In the genomic region with DNA sequence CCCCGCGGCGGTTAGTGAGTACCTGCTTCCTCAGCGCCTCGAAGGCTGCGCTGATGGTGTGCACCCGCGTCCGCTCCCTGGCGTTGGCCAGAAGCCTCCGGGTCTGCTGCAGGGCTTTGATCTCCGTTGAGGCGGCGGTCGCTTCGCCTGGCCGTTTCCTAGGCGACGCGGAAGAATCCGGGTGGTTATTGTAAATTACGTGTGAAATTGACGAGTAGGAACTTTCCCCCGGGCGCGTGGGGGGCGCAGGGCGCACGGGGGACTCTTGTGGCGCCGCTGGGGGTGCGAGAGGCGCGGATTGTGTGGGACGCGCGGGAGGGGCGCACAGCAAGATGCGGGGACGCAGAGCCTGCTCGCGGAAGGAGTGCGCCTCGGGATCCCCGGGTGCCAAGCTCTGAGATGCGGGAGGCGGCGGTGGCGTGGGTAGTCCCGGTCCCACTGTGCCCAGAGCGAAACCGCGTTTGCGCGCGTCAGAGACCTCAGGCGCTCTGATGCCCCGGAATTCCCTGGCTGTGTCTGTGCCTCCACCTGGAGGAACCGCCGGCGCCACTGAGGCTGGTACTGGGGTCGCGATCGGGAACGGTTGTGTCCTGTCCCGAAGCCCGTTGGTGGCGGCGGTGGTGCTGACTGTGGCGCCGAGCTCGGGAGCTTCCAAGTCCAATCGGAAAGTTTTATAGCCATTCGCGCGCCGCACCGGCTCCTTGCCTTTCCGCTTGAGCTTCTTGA, we compare ENCODE assay signal across 8 mouse cellular contexts. TPM values are rescaled to one million over a fixed set of nuclear protein-coding genes. Genes with fewer than 3 reads are reported as not detected.
DNase-seq lines count a peak whose midpoint lies in the region; ATAC-seq lines count a peak whose summit lies in the region.

No protein-coding gene starts in this region.

- H3K36me3 ChIP-seq in kidney, embryonic 14.5 days (ENCODE audit: control insufficient read depth, insufficient read depth, low read length), result no peaks in the 10 kb centered on the region
- H3K36me3 ChIP-seq in forebrain, embryonic 13.5 days (ENCODE audit: poor library complexity, severe bottlenecking), result no peaks in the 10 kb centered on the region
- H3K36me3 ChIP-seq in kidney, embryonic 15.5 days, result no peaks in the 10 kb centered on the region
- H3K36me3 ChIP-seq in stomach, embryonic 16.5 days (ENCODE audit: control insufficient read depth, insufficient read depth, low read length), result no peaks in the 10 kb centered on the region

- peak; percentile 51 for ATAC-seq in kidney, embryonic 14.5 days (ENCODE audit: low FRiP score, low TSS enrichment)
- peak; percentile 60 for ATAC-seq in forebrain, embryonic 13.5 days
- peak; percentile 38; the same call in 1 of the 2 replicates for ATAC-seq in kidney, embryonic 15.5 days (replicated peaks; ENCODE audit: low FRiP score)
- 0 out of 2 replicates have a peak, but pooled peaks have one; percentile 3 for ATAC-seq in stomach, embryonic 16.5 days (ENCODE audit: insufficient read depth, low FRiP score)

- H3K9ac ChIP-seq in kidney, embryonic 14.5 days (ENCODE audit: low read depth, low read length), result peak overlapping the region; percentile 66
- peak overlapping the region; percentile 66 for H3K9ac ChIP-seq in forebrain, embryonic 13.5 days
- peak overlapping the region; percentile 53 for H3K9ac ChIP-seq in kidney, embryonic 15.5 days
- H3K9ac ChIP-seq in stomach, embryonic 16.5 days (ENCODE audit: low read length), result peak overlapping the region; percentile 74

- peak overlapping the region; percentile 69 for H3K4me3 ChIP-seq in kidney, embryonic 14.5 days (ENCODE audit: low read length)
- H3K4me3 ChIP-seq in forebrain, embryonic 13.5 days, result peak overlapping the region; percentile 60
- H3K4me3 ChIP-seq in kidney, embryonic 15.5 days (replicated peaks), result peak overlapping the region; percentile 69
- H3K4me3 ChIP-seq in stomach, embryonic 16.5 days (replicated peaks; ENCODE audit: low read length), result peak overlapping the region; percentile 71

- peak overlapping the region; percentile 77; the same call in 1 of the 2 replicates for H3K27ac ChIP-seq in kidney, embryonic 14.5 days (ENCODE audit: low read depth, low read length)
- H3K27ac ChIP-seq in forebrain, embryonic 13.5 days, result peak overlapping the region; percentile 44
- H3K27ac ChIP-seq in kidney, embryonic 15.5 days, result peak overlapping the region; percentile 79
- no peak overlapping the region; the same call in 1 of the 2 replicates for H3K27ac ChIP-seq in stomach, embryonic 16.5 days (ENCODE audit: low read length)

- H3K27me3 ChIP-seq in kidney, embryonic 14.5 days (ENCODE audit: control insufficient read depth, insufficient read depth, low read length), result peaks cover 16% of the 10 kb centered on the region; the same call in 1 of the 2 replicates
- H3K27me3 ChIP-seq in forebrain, embryonic 13.5 days, result peaks cover 59% of the 10 kb centered on the region
- peaks cover 37% of the 10 kb centered on the region for H3K27me3 ChIP-seq in kidney, embryonic 15.5 days
- peaks cover 35% of the 10 kb centered on the region for H3K27me3 ChIP-seq in stomach, embryonic 16.5 days (ENCODE audit: control insufficient read depth, insufficient read depth, low read length)

- no peaks in the 10 kb centered on the region for H3K9me3 ChIP-seq in kidney, embryonic 14.5 days (ENCODE audit: control insufficient read depth, low read length)
- H3K9me3 ChIP-seq in forebrain, embryonic 13.5 days (replicated peaks), result no peaks in the 10 kb centered on the region
- no peaks in the 10 kb centered on the region for H3K9me3 ChIP-seq in kidney, embryonic 15.5 days (replicated peaks)
- no peaks in the 10 kb centered on the region for H3K9me3 ChIP-seq in stomach, embryonic 16.5 days (replicated peaks; ENCODE audit: control insufficient read depth, low read length)

- H3K4me1 ChIP-seq in kidney, embryonic 14.5 days (ENCODE audit: control insufficient read depth, insufficient read depth, low read length), result peaks cover 25% of the 10 kb centered on the region
- H3K4me1 ChIP-seq in forebrain, embryonic 13.5 days, result peaks cover 53% of the 10 kb centered on the region
- peaks cover 62% of the 10 kb centered on the region for H3K4me1 ChIP-seq in kidney, embryonic 15.5 days
- H3K4me1 ChIP-seq in stomach, embryonic 16.5 days (ENCODE audit: control insufficient read depth, insufficient read depth, low read length), result peaks cover 18% of the 10 kb centered on the region

- H3K4me2 ChIP-seq in kidney, embryonic 14.5 days (replicated peaks; ENCODE audit: low read depth, low read length), result peak overlapping the region; percentile 97
- H3K4me2 ChIP-seq in forebrain, embryonic 13.5 days, result peak overlapping the region; percentile 100
- H3K4me2 ChIP-seq in kidney, embryonic 15.5 days, result peak overlapping the region; percentile 98
- H3K4me2 ChIP-seq in stomach, embryonic 16.5 days (ENCODE audit: low read depth, low read length), result peak overlapping the region; percentile 95

- DNase-seq in kidney, adult 9 months, result no peak
- DNase-seq in adrenal gland, postnatal 10 days, result peak; percentile 62
- peak; percentile 68 to 75 for DNase-seq in lung, postnatal 4 days
- no peak for DNase-seq in thymus, postnatal 10 days (ENCODE audit: low spot score in 2 of 2)

- WGBS in kidney, embryonic 14.5 days, result under 1% methylated on average over 79 of the region's 79 CpGs
- under 1% methylated on average over 76 of the region's 79 CpGs for WGBS in forebrain, embryonic 13.5 days
- under 1% methylated on average over 79 of the region's 79 CpGs for WGBS in kidney, embryonic 15.5 days
- WGBS in stomach, embryonic 16.5 days, result under 1% methylated on average over 79 of the region's 79 CpGs

RNA-seq across cellular contexts. Expression of a gene that starts 0.8 kb away (rescaled TPM):
- polyA plus RNA-seq in kidney, embryonic 14.5 days (2014; fragmentation: Nextera tagmentation; extraction: Ambion mirVana), result 13.3 and 14.2 TPM in 2 replicates
- 1 to 10 TPM; 7.0 to 7.9 TPM for total RNA-seq in adrenal gland, postnatal 10 days (2021)
- 2.9 and 4.5 TPM in 2 replicates for polyA plus RNA-seq in forebrain, embryonic 13.5 days (2015; fragmentation: Nextera tagmentation; extraction: Ambion mirVana)
- 18.5 and 18.9 TPM in 2 replicates for polyA plus RNA-seq in kidney, embryonic 15.5 days (2015; fragmentation: Nextera tagmentation; extraction: Ambion mirVana)
- 8.6 and 9.2 TPM in 2 replicates for polyA plus RNA-seq in stomach, embryonic 16.5 days (2015; fragmentation: Nextera tagmentation; extraction: Ambion mirVana)

Comparison
In these comparisons a context has a peak if more than half of its experiments do, and no peak if none do; other contexts are left out.
1. ATAC-seq: peak in every context shown above with its lines; median percentile 60 in forebrain, embryonic 13.5 days; 51 in kidney, embryonic 14.5 days; 38 in kidney, embryonic 15.5 days; 3 in stomach, embryonic 16.5 days.
2. DNase-seq: peak in adrenal gland, postnatal 10 days (single experiment) and lung, postnatal 4 days (2 of 2); none in kidney, adult 9 months (single experiment) and thymus, postnatal 10 days (0 of 2).
3. Peak in every context shown above with its lines, with median percentiles within 50 percentile points of each other: H3K4me2 ChIP-seq, H3K4me3 ChIP-seq and H3K9ac ChIP-seq.